Mouse (Mus musculus): ENCODE measurements around the gene Msrb3. TPM values are rescaled to one million over a fixed set of nuclear protein-coding genes. Genes with fewer than 3 reads are reported as not detected.

Msrb3 gene
- polyA plus RNA-seq, 1 experiment = not detected

DNA sequence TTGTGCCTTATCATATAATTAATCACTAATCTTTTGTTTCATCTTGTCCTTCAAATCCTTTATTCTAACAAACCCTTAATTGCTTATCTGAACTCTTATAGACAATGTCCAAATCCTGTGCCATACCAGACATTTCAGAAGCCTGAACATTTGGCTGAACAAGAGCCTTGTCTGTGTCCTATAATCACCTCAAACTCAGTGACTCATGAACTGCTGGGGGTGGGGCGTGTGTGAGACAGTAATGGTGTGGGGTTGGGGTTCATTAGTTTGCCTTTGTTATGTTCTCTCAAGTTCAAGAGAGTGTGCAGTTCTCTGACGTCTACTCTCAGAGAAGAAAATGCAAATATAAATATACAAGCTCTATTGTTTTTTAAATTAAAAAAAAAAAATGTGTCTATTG, 22.6 kb upstream of the Msrb3 start:
- TF ChIP-seq TAL1 (IDR thresholded peaks at IDR 0.05; ENCODE audit: low read length) (no peak), GATA1 (IDR thresholded peaks at IDR 0.05; ENCODE audit: low read length) (no peak)
- Histone ChIP-seq H3K4me3 (replicated peaks) (no peak overlapping the region), H3K4me1 (ENCODE audit: control insufficient read depth) (no peaks in the 10 kb centered on the region), H3K36me3 (ENCODE audit: control insufficient read depth) (peaks cover 51% of the 10 kb centered on the region), H3K27me3 (ENCODE audit: control insufficient read depth) (no peaks in the 10 kb centered on the region), H3K9me3 (ENCODE audit: control insufficient read depth, low read length) (no peaks in the 10 kb centered on the region)

GRCm38 (mm10) chr10:120920604-120921003, 21.7 kb upstream of the Msrb3 start:
- Histone ChIP-seq H3K4me3 (replicated peaks) (no peak overlapping the region), H3K9me3 (ENCODE audit: control insufficient read depth, low read length) (no peaks in the 10 kb centered on the region), H3K4me1 (ENCODE audit: control insufficient read depth) (no peaks in the 10 kb centered on the region), H3K27me3 (ENCODE audit: control insufficient read depth) (no peaks in the 10 kb centered on the region), H3K36me3 (ENCODE audit: control insufficient read depth) (peaks cover 46% of the 10 kb centered on the region)
- no peak for TF ChIP-seq TAL1 (IDR thresholded peaks at IDR 0.05; ENCODE audit: low read length)
- TF ChIP-seq GATA1 (IDR thresholded peaks at IDR 0.05; ENCODE audit: low read length) = no peak

- TF ChIP-seq GATA1 (IDR thresholded peaks at IDR 0.05; ENCODE audit: low read length) (no peak), TAL1 (IDR thresholded peaks at IDR 0.05; ENCODE audit: low read length) (no peak)
- Histone ChIP-seq H3K4me3 (replicated peaks) (no peak overlapping the region), H3K27me3 (ENCODE audit: control insufficient read depth) (no peaks in the 10 kb centered on the region), H3K36me3 (ENCODE audit: control insufficient read depth) (peaks cover 12% of the 10 kb centered on the region), H3K4me1 (ENCODE audit: control insufficient read depth) (no peaks in the 10 kb centered on the region), H3K9me3 (ENCODE audit: control insufficient read depth, low read length) (no peaks in the 10 kb centered on the region)
These were observed 17.3 kb upstream of the Msrb3 start for GRCm38 (mm10) chr10:120916250-120916649.

DNA sequence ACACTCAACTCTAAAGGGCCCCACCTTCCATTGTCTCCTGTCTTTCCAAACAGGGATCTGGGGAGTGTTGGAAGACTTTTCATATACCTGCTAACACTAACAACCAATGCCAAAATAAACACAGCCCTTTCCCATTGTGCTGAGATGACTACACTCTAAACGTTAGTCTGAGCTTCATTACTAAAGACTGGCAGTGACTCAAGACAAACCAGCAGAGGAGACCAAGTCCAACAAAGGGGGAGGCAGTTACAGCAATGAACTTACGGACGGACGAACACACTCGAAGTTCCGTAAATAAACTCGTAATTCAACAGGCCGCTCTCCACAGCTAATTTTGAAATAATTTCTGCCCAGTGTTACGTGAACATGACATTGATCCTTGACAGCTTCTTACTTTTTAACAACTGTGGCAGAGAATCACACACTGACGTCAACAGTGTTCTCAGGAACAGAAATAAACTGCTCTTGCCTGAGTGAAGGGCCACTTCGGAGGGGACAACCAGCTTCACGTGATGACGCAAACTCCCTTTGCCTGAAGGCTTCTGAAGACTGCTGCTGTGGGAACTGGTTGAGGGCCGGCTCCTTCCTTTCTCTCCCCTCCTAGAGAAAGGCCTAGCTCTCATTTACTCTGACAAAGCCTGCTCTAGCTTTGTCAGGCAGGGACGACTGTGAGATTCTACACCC, 16.2 kb upstream of the Msrb3 start:
- Histone ChIP-seq H3K9me3 (ENCODE audit: control insufficient read depth, low read length) (no peaks in the 10 kb centered on the region), H3K36me3 (ENCODE audit: control insufficient read depth) (peaks cover 6% of the 10 kb centered on the region), H3K4me1 (ENCODE audit: control insufficient read depth) (no peaks in the 10 kb centered on the region), H3K4me3 (replicated peaks) (no peak overlapping the region), H3K27me3 (ENCODE audit: control insufficient read depth) (no peaks in the 10 kb centered on the region)
- TF ChIP-seq TAL1 (IDR thresholded peaks at IDR 0.05; ENCODE audit: low read length) (no peak), GATA1 (IDR thresholded peaks at IDR 0.05; ENCODE audit: low read length) (no peak)

DNA sequence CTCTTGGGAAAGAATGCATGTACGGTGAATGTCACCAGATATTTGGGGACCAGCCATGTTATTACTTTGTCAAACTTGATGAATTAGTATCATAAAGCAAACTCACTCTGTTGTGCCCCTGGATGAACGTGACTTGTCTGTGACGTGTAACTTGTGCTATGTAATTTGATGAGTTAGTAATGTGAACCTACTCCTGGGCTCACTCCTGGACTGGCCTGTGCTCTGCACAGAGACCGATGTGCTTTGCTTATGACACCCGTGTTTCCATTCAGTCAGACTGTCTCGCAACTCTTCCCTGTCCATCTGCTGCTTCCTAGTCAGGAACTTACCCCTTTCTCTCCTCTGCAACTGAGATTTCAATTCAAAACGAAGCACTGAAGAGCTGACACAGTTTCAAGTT, 15.4 kb upstream of the Msrb3 start:
- no peaks in the 10 kb centered on the region for H3K9me3 ChIP-seq (ENCODE audit: control insufficient read depth, low read length)
- no peaks in the 10 kb centered on the region for H3K27me3 ChIP-seq (ENCODE audit: control insufficient read depth)
- 0 out of 2 replicates have a peak, but pooled peaks cover 2% of the 10 kb centered on the region for H3K36me3 ChIP-seq (ENCODE audit: control insufficient read depth)
- no peaks in the 10 kb centered on the region for H3K4me1 ChIP-seq (ENCODE audit: control insufficient read depth)
- H3K4me3 ChIP-seq (replicated peaks) = no peak overlapping the region
- TF ChIP-seq TAL1 (IDR thresholded peaks at IDR 0.05; ENCODE audit: low read length) = no peak
- TF ChIP-seq GATA1 (IDR thresholded peaks at IDR 0.05; ENCODE audit: low read length) = no peak

DNA sequence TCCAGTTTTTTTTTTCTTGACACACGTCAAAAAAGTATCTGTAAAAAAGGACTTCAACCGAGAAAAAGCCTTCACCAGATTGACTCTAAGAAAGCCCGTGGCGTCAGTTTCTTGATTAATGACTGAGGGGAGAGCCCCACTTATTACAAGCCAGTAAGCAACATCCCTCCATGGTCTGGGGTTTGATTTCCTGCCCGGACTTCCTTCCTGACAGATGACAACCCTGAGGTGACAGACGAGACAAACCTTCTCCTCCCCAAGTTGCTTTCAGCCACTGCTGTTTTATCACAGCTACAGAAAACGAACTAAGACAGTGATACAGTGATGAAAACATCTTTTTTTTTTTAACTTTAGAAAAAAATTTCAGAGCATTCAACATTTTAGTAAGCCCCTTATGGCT, 14.9 kb upstream of the Msrb3 start:
- no peaks in the 10 kb centered on the region for H3K4me1 ChIP-seq (ENCODE audit: control insufficient read depth)
- H3K9me3 ChIP-seq (ENCODE audit: control insufficient read depth, low read length) = no peaks in the 10 kb centered on the region
- H3K27me3 ChIP-seq (ENCODE audit: control insufficient read depth) = no peaks in the 10 kb centered on the region
- H3K36me3 ChIP-seq (ENCODE audit: control insufficient read depth) = 0 out of 2 replicates have a peak, but pooled peaks cover 2% of the 10 kb centered on the region
- no peak overlapping the region for H3K4me3 ChIP-seq (replicated peaks)
- TF ChIP-seq GATA1 (IDR thresholded peaks at IDR 0.05; ENCODE audit: low read length) = no peak
- no peak for TF ChIP-seq TAL1 (IDR thresholded peaks at IDR 0.05; ENCODE audit: low read length)

GRCm38 (mm10) chr10:120911971-120912370, 13.1 kb upstream of the Msrb3 start:
- no peak overlapping the region for H3K4me3 ChIP-seq (replicated peaks)
- H3K27me3 ChIP-seq (ENCODE audit: control insufficient read depth) = no peaks in the 10 kb centered on the region
- no peaks in the 10 kb centered on the region for H3K4me1 ChIP-seq (ENCODE audit: control insufficient read depth)
- TF ChIP-seq TAL1 (IDR thresholded peaks at IDR 0.05; ENCODE audit: low read length) (no peak), GATA1 (IDR thresholded peaks at IDR 0.05; ENCODE audit: low read length) (no peak)
- 0 out of 2 replicates have a peak, but pooled peaks cover 2% of the 10 kb centered on the region for H3K36me3 ChIP-seq (ENCODE audit: control insufficient read depth)
- no peaks in the 10 kb centered on the region for H3K9me3 ChIP-seq (ENCODE audit: control insufficient read depth, low read length)

DNA sequence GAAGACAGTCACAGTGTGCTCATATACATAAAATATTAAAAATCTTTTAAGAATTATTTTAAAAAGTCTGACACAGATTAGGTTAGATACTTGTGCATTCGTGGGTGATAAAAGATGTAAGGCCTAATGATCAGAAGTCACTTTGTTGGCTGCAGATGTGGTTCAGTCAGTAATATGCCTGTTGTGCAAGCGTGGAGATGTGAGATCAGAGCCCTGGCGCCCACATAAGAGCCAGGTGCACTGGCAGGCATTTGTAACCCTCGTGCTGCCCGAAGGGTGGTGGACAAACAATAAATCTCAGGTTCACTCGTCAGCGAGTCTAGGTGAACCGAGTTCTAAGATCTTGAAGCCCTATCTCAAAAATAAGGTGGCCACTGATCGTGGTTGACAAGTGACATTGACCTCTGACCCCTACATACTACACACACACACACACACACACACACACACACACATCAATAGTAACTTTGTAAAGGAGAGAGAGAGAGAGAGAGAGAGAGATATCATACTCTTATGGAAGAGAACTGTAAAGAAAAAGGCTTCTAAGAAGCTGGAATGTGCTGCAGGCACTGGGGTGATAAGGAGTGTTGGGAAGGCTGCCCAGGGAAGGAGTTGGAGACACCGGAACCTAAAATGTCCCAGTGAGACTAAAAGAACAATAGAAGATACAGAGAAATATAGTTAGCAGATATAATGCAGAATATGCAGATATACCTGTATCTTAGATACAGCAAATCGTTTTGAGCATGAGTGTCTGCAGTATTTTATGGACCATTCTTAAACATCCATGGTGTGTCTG, 10.1 kb upstream of the Msrb3 start:
- TF ChIP-seq TAL1 (IDR thresholded peaks at IDR 0.05; ENCODE audit: low read length) (no peak), GATA1 (IDR thresholded peaks at IDR 0.05; ENCODE audit: low read length) (no peak)
- Histone ChIP-seq H3K27me3 (ENCODE audit: control insufficient read depth) (no peaks in the 10 kb centered on the region), H3K4me3 (replicated peaks) (no peak overlapping the region), H3K4me1 (ENCODE audit: control insufficient read depth) (no peaks in the 10 kb centered on the region), H3K9me3 (ENCODE audit: control insufficient read depth, low read length) (peaks cover 2% of the 10 kb centered on the region; the same call in 1 of the 2 replicates), H3K36me3 (ENCODE audit: control insufficient read depth) (no peaks in the 10 kb centered on the region)

DNA sequence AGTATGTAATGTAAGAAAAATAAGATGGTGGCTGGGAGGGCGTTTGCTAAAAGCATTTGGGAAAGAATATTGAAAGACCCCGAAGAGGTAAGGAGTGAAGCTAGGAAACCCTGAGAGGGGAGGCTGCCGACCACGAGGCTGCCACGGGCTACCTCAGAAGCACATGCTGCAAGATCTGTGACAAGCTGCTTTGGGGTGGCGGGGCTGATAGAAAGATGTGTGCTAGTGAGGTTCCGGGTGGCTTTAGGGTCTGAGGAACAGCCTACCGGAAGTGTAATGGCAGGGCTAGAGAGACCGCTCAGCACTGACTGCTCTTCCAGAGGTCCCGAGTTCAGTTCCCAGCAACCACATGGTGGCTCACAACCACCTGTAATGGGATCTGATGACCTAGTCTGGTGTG, 5.8 kb upstream of the Msrb3 start:
- H3K36me3 ChIP-seq (ENCODE audit: control insufficient read depth) = no peaks in the 10 kb centered on the region
- no peak overlapping the region for H3K4me3 ChIP-seq (replicated peaks)
- H3K27me3 ChIP-seq (ENCODE audit: control insufficient read depth) = peaks cover 14% of the 10 kb centered on the region
- TF ChIP-seq TAL1 (IDR thresholded peaks at IDR 0.05; ENCODE audit: low read length) (no peak), GATA1 (IDR thresholded peaks at IDR 0.05; ENCODE audit: low read length) (no peak)
- peaks cover 3% of the 10 kb centered on the region for H3K4me1 ChIP-seq (ENCODE audit: control insufficient read depth)
- peaks cover 2% of the 10 kb centered on the region; the same call in 1 of the 2 replicates for H3K9me3 ChIP-seq (ENCODE audit: control insufficient read depth, low read length)

Measured in erythroblast, embryonic 14.5 days (primary cell).